Comparison of ENCODE assay signal across 9 mouse cellular contexts in the genomic region with DNA sequence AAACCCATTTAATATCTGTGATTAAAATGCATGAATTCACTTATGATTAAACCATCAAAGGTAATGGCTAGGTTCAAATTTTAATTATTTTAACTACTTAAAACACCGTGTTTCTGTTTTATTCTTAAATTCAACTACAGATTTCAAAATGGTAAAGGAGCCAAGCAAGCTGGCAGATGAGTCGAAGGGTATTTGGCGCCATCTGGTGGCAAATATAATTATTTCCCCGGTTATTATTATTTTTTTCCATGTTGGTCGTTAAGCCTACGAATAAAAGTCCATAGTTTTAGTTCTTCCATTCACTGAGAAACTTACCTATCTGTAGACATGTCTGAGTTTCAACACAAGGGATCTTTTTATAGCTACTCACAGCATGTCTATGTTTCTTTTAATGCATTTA.
DNase-seq lines count a peak whose midpoint lies in the region; ATAC-seq lines count a peak whose summit lies in the region.
"Had no signal": no experiment of that assay in that cellular context is flagged by ENCODE, and none has a peak within 500 bp of the region (broad histone marks: within the 10 kb centered on the region; RNA-seq: fewer than 3 reads in every experiment).

No protein-coding gene starts in this region.

- H3K27ac ChIP-seq in heart, embryonic 12.5 days (ENCODE audit: poor library complexity, severe bottlenecking) = no peak overlapping the region
- H3K27ac ChIP-seq in midbrain, embryonic 14.5 days (replicated peaks; ENCODE audit: low read depth, low read length) = no peak overlapping the region
- no peak overlapping the region for H3K27ac ChIP-seq in midbrain, embryonic 15.5 days
- H3K27ac ChIP-seq: liver, embryonic 13.5 days had no signal

- intact Hi-C loops in heart, postnatal 10 days (cut with DNase I) = loop anchor here (2.0 kb wide), 1 partner anchor 1517 kb away; no protein-coding TSS in a partner anchor

- ATAC-seq in heart, embryonic 12.5 days (ENCODE audit: insufficient number of reproducible peaks, low FRiP score) = no peak
- ATAC-seq in midbrain, embryonic 14.5 days (ENCODE audit: low FRiP score, low TSS enrichment) = no peak
- ATAC-seq in midbrain, embryonic 15.5 days (replicated peaks) = no peak

- H3K4me1 ChIP-seq in heart, embryonic 12.5 days (replicated peaks) = no peaks in the 10 kb centered on the region
- H3K4me1 ChIP-seq in midbrain, embryonic 14.5 days (ENCODE audit: control insufficient read depth, insufficient read depth, low read length) = no peaks in the 10 kb centered on the region
- no peaks in the 10 kb centered on the region for H3K4me1 ChIP-seq in midbrain, embryonic 15.5 days
- H3K4me1 ChIP-seq: liver, embryonic 13.5 days had no signal

- H3K36me3 ChIP-seq in heart, embryonic 12.5 days = no peaks in the 10 kb centered on the region
- no peaks in the 10 kb centered on the region for H3K36me3 ChIP-seq in midbrain, embryonic 14.5 days (ENCODE audit: control insufficient read depth, insufficient read depth, low read length)
- H3K36me3 ChIP-seq in midbrain, embryonic 15.5 days (replicated peaks) = no peaks in the 10 kb centered on the region
- H3K36me3 ChIP-seq in splenic B cell, adult 2 months (ENCODE audit: control insufficient read depth, insufficient read depth, low read length, poor library complexity, severe bottlenecking) = no peaks in the 10 kb centered on the region
- H3K36me3 ChIP-seq: liver, embryonic 13.5 days had no signal

- no peak overlapping the region for H3K9ac ChIP-seq in heart, embryonic 12.5 days
- H3K9ac ChIP-seq in midbrain, embryonic 14.5 days (replicated peaks; ENCODE audit: low read length) = no peak overlapping the region
- no peak overlapping the region for H3K9ac ChIP-seq in midbrain, embryonic 15.5 days
- H3K9ac ChIP-seq: liver, embryonic 13.5 days had no signal

- peak; percentile 1 to 7 for DNase-seq in heart, postnatal 10 days
- DNase-seq in midbrain, embryonic 14.5 days = peak; percentile 79
- peak; percentile 4 for DNase-seq in c-Kit-positive CD71-positive TER-119-negative erythroid progenitor cells, embryonic 14.5 days (ENCODE audit: low read depth)
- peak; percentile 2 for DNase-seq in splenic B cell, adult 2 months (ENCODE audit: low read depth, low spot score)
- DNase-seq in heart, adult 8-10 months (ENCODE audit: low spot score) = no peak
- DNase-seq in kidney, adult 18-20 months = no peak
- DNase-seq: liver, embryonic 13.5 days had no signal

- no peak overlapping the region for H3K4me3 ChIP-seq in heart, embryonic 12.5 days
- no peak overlapping the region for H3K4me3 ChIP-seq in midbrain, embryonic 14.5 days (replicated peaks; ENCODE audit: low read depth, low read length)
- H3K4me3 ChIP-seq in midbrain, embryonic 15.5 days = no peak overlapping the region
- H3K4me3 ChIP-seq: liver, embryonic 13.5 days had no signal

- no peaks in the 10 kb centered on the region for H3K27me3 ChIP-seq in heart, embryonic 12.5 days (replicated peaks)
- no peaks in the 10 kb centered on the region for H3K27me3 ChIP-seq in midbrain, embryonic 14.5 days (ENCODE audit: control insufficient read depth, insufficient read depth, low read length)
- no peaks in the 10 kb centered on the region for H3K27me3 ChIP-seq in midbrain, embryonic 15.5 days (replicated peaks)
- no peaks in the 10 kb centered on the region for H3K27me3 ChIP-seq in splenic B cell, adult 2 months (ENCODE audit: control insufficient read depth, insufficient read depth, low read length, poor library complexity, severe bottlenecking)
- H3K27me3 ChIP-seq: liver, embryonic 13.5 days had no signal

- no peak overlapping the region for H3K4me2 ChIP-seq in heart, embryonic 12.5 days
- no peak overlapping the region for H3K4me2 ChIP-seq in midbrain, embryonic 14.5 days (ENCODE audit: low read length)
- no peak overlapping the region for H3K4me2 ChIP-seq in midbrain, embryonic 15.5 days
- H3K4me2 ChIP-seq: liver, embryonic 13.5 days had no signal

- 12% methylated on average over 6 of the region's 6 CpGs for WGBS in heart, embryonic 12.5 days
- 14% methylated on average over 6 of the region's 6 CpGs for WGBS in midbrain, embryonic 14.5 days
- 13% methylated on average over 6 of the region's 6 CpGs for WGBS in midbrain, embryonic 15.5 days

- no peaks in the 10 kb centered on the region for H3K9me3 ChIP-seq in heart, embryonic 12.5 days (replicated peaks)
- no peaks in the 10 kb centered on the region for H3K9me3 ChIP-seq in midbrain, embryonic 14.5 days (ENCODE audit: control insufficient read depth, low read length)
- H3K9me3 ChIP-seq in midbrain, embryonic 15.5 days = no peaks in the 10 kb centered on the region
- H3K9me3 ChIP-seq: liver, embryonic 13.5 days had no signal

Comparison
In these comparisons a context has a peak if more than half of its experiments do, and no peak if none do; other contexts are left out.
1. DNase-seq: peak in heart, postnatal 10 days (2 of 2), midbrain, embryonic 14.5 days (single experiment), c-Kit-positive CD71-positive TER-119-negative erythroid progenitor cells, embryonic 14.5 days (single experiment) and splenic B cell, adult 2 months (single experiment); none in heart, adult 8-10 months (single experiment) and kidney, adult 18-20 months (single experiment).